Mouse (Mus musculus): Measurements from ENCODE around the gene Pex11g. TPM values are rescaled to one million over a fixed set of nuclear protein-coding genes. Genes with fewer than 3 reads are reported as not detected.
A peak's percentile ranks its signal among the peaks of the same experiment; 100 is the strongest.

Pex11g gene
- total RNA-seq (2014; rRNA removed; ENCODE audit: low replicate concordance) (8.9 and 14.1 TPM in 2 replicates), polyA plus RNA-seq (2015; fragmentation: Nextera tagmentation; extraction: Ambion mirVana) (6.8 and 7.3 TPM in 2 replicates)

DNA sequence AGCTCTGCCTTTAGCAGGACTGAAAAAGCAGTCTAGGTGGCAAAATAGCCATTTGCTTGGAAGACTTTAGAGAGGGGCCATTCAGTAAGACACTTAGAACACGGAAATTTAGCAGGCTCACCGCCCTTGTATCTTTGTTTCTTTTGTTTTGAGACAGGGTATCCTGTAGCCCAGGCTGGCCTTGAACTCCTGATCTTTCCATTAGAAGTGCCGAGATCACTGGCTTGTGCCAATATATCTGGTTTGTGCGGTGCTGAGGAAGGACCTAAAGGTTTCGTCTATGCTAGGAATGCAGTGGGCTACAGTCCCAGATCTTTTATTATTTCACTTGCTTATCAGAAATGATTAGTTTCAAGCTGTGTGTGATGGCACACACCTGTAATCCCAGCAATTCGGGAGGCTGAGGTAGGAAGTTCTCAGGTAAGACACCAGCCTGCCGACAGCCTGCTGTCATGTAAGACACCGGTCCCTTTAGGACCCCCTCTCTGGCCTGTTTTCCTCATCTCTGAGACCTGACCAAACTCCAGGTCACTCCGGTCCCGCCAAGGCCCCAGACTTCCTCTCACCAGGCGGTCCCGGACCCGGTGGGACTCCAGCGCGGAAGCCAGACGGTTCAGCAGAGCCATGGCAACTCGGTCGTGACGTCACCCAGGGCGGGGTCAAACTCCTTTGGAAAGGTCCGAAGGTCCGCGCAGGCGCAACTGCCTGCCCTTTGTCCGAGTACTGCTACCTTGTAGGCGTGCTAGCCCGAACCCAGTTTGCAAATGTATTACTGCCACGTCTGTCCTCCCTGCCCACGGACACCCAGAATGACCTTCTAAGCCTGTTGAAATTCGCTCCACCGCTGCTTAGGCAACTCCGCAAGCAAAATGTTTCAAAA is at the start of gene Pex11g:
Gene Pex11g, minus strand, starts transcription at position 675 of the 880 bp plus-strand sequence.
- no peak for TF ChIP-seq CTCF (IDR thresholded peaks at IDR 0.05; ENCODE audit: low read depth)
- TF ChIP-seq EP300 (IDR thresholded peaks at IDR 0.05; ENCODE audit: low read depth): no peak
- WGBS: 4% methylated on average over 32 of the region's 32 CpGs
- H3K9me3 ChIP-seq (replicated peaks; ENCODE audit: control insufficient read depth, low read length): no peaks in the 10 kb centered on the region
- H3K9ac ChIP-seq (replicated peaks; ENCODE audit: low read depth, low read length): peak within 1 kb of the TSS; percentile 55
- peak within 1 kb of the TSS; percentile 80 for H3K27ac ChIP-seq (ENCODE audit: low read depth)
- peaks cover 6% of the 10 kb centered on the region; the same call in 1 of the 2 replicates for H3K4me1 ChIP-seq (ENCODE audit: control insufficient read depth, insufficient read depth)
- H3K4me2 ChIP-seq (ENCODE audit: low read depth, low read length): peak within 1 kb of the TSS; percentile 73
- no peaks in the 10 kb centered on the region for H3K36me3 ChIP-seq (replicated peaks; ENCODE audit: control insufficient read depth, insufficient read depth, low read length)
- DNase-seq (ENCODE audit: low spot score): peak; percentile 95
- H3K4me3 ChIP-seq (ENCODE audit: low read depth, low read length): peak within 1 kb of the TSS; percentile 55
- H3K27me3 ChIP-seq (ENCODE audit: control insufficient read depth, insufficient read depth, low read length): no peaks in the 10 kb centered on the region
- peak; percentile 98 for ATAC-seq (ENCODE audit: insufficient read depth, low read depth)

DNA sequence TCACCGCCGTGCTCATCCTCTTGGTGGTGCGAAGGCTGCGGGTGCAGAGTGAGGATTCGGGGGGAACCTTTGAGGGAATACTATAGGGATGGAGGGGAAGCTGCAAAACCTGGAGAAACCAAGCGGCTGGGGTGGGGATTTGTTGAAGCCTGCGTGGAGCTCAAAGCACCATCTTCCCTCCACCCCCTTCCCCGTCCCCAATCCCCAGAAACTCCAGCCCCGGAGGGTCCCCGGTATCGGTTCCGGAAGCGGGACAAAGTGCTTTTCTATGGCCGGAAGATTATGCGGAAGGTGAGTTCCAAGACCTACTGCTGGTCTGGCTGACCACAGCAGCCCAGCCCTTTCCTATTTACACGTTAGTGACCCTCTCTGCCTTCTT is 49.6 kb upstream of the Pex11g start:
- no peaks in the 10 kb centered on the region for H3K27me3 ChIP-seq (ENCODE audit: control insufficient read depth, insufficient read depth, low read length)
- no peak for DNase-seq (ENCODE audit: low spot score)
- peak overlapping the region; percentile 71 for H3K4me3 ChIP-seq (ENCODE audit: low read depth, low read length)
- H3K9ac ChIP-seq (replicated peaks; ENCODE audit: low read depth, low read length): peak overlapping the region; percentile 49
- H3K4me1 ChIP-seq (ENCODE audit: control insufficient read depth, insufficient read depth): peaks cover 5% of the 10 kb centered on the region; the same call in 1 of the 2 replicates
- WGBS: 6% methylated on average over 16 of the region's 16 CpGs
- H3K36me3 ChIP-seq (replicated peaks; ENCODE audit: control insufficient read depth, insufficient read depth, low read length): peaks cover 18% of the 10 kb centered on the region
- ATAC-seq (ENCODE audit: insufficient read depth, low read depth): peak; percentile 10; the same call in 1 of the 2 replicates
- H3K9me3 ChIP-seq (replicated peaks; ENCODE audit: control insufficient read depth, low read length): no peaks in the 10 kb centered on the region
- H3K27ac ChIP-seq (ENCODE audit: low read depth): peak overlapping the region; percentile 71
- no peak for TF ChIP-seq CTCF (IDR thresholded peaks at IDR 0.05; ENCODE audit: low read depth)
- no peak for TF ChIP-seq EP300 (IDR thresholded peaks at IDR 0.05; ENCODE audit: low read depth)
- peak overlapping the region; percentile 97 for H3K4me2 ChIP-seq (ENCODE audit: low read depth, low read length)

DNA sequence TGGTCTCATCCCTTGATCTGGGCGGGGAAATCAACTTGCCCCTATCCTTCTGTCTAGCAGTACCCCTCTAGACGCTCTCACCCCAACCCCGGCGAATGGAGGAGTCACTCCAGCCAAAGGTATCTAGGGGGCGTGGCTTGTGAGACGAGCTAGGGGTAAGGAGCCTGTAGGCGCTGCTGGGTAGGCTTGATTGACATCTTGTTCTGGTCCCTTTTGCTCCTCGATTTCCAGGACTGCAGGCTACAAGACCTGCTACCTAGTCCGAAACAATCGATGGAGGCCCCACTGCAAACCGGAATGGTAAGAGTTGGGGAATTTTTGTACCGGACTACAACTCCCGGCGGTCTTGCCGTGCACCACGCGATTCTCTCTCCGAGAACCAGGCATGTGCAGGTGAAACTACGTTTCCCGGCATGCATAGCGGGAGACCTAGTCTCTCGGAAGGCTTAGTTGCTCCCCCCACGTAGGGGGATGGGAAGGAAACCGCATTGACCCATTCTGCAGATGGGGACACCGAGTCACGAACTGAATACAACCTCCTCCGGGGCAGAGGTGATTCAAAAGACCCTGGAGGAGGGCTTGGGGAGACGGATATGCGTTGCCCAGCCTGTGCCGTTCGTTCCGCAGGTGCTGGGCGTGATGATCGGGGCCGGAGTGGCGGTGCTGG is 49.1 kb upstream of the Pex11g start:
- Histone ChIP-seq H3K4me3 (ENCODE audit: low read depth, low read length) (peak overlapping the region; percentile 71), H3K4me2 (ENCODE audit: low read depth, low read length) (peak overlapping the region; percentile 97), H3K27me3 (ENCODE audit: control insufficient read depth, insufficient read depth, low read length) (no peaks in the 10 kb centered on the region), H3K4me1 (ENCODE audit: control insufficient read depth, insufficient read depth) (peaks cover 5% of the 10 kb centered on the region; the same call in 1 of the 2 replicates), H3K9ac (replicated peaks; ENCODE audit: low read depth, low read length) (peak overlapping the region; percentile 49), H3K27ac (ENCODE audit: low read depth) (peak overlapping the region; percentile 71), H3K9me3 (replicated peaks; ENCODE audit: control insufficient read depth, low read length) (no peaks in the 10 kb centered on the region), H3K36me3 (replicated peaks; ENCODE audit: control insufficient read depth, insufficient read depth, low read length) (peaks cover 16% of the 10 kb centered on the region)
- DNase-seq (ENCODE audit: low spot score): peak; percentile 87
- WGBS: 1% methylated on average over 36 of the region's 36 CpGs
- peak; percentile 82 for ATAC-seq (ENCODE audit: insufficient read depth, low read depth)
- no peak for TF ChIP-seq EP300 (IDR thresholded peaks at IDR 0.05; ENCODE audit: low read depth)
- TF ChIP-seq CTCF (IDR thresholded peaks at IDR 0.05; ENCODE audit: low read depth): no peak

DNA sequence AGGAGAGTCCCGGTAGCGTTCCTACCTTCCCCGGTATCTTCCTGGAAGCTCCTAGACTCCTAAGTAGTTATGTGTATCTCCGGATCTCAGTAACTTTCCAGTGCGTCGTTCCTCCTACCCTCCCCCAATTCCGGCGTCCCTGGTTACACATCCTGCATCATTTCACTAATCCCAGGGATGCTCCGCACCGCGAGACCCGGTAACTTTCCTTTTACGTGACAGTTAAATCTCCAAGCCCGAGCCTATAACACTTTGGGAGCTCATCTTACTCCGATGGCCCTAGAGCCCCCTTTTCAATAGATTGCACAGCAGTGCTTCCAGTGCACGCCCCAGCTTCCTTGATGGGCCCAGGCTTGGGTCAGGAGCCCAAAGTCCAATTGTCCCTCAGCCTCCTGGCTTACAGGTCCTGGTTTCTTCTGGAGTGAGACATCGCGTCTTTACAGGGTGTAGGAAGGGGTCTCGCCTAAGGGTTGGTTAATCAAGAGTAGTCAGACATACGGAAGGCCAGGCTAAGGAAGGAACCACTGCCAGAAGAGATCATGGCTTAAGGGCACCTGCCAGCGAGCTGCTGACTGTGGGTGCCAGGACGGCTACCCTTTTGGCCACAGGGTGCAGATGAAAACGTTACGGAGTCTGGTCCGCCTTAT is 48.4 kb upstream of the Pex11g start:
- TF ChIP-seq CTCF (IDR thresholded peaks at IDR 0.05; ENCODE audit: low read depth) (no peak), EP300 (IDR thresholded peaks at IDR 0.05; ENCODE audit: low read depth) (no peak)
- Histone ChIP-seq H3K27ac (ENCODE audit: low read depth) (peak overlapping the region; percentile 68), H3K27me3 (ENCODE audit: control insufficient read depth, insufficient read depth, low read length) (no peaks in the 10 kb centered on the region), H3K36me3 (replicated peaks; ENCODE audit: control insufficient read depth, insufficient read depth, low read length) (peaks cover 15% of the 10 kb centered on the region), H3K4me2 (ENCODE audit: low read depth, low read length) (peak overlapping the region; percentile 97), H3K9me3 (replicated peaks; ENCODE audit: control insufficient read depth, low read length) (no peaks in the 10 kb centered on the region), H3K4me3 (ENCODE audit: low read depth, low read length) (peak overlapping the region; percentile 71), H3K4me1 (ENCODE audit: control insufficient read depth, insufficient read depth) (peaks cover 5% of the 10 kb centered on the region; the same call in 1 of the 2 replicates), H3K9ac (replicated peaks; ENCODE audit: low read depth, low read length) (peak overlapping the region; percentile 49)
- WGBS: under 1% methylated on average over 25 of the region's 25 CpGs
- ATAC-seq (ENCODE audit: insufficient read depth, low read depth) (peak; percentile 45), DNase-seq (ENCODE audit: low spot score) (peak; percentile 30)

DNA sequence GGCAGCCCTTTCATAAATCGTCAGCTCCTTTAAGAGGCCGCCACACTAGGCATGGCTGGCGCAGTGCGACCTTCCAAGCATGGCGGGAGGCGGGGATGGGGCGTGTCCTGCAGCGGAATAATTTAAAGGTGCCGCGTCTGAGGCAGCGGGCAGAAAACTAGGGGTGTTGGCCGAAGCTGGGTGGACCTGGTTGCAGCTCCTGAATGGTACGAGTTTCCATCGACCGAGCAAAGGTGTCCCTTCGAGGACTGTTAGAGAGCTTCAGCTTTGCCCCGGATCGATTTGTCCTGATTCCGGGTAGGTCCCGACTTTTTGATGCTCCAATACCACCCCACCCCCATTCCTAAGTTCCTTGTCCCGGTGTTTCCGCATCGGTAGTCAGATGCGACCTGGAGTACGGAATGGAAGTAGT is 47.8 kb upstream of the Pex11g start, which contains the start of gene Pnpla6:
Gene Pnpla6, plus strand, starts transcription at position 125 of the 412 bp plus-strand sequence.
- H3K36me3 ChIP-seq (replicated peaks; ENCODE audit: control insufficient read depth, insufficient read depth, low read length): peaks cover 21% of the 10 kb centered on the region
- DNase-seq (ENCODE audit: low spot score) (peak; percentile 81), ATAC-seq (ENCODE audit: insufficient read depth, low read depth) (peak; percentile 68)

More for the DNA sequence above, 47.8 kb upstream of the Pex11g start, which contains the start of gene Pnpla6:
- Histone ChIP-seq H3K27me3 (ENCODE audit: control insufficient read depth, insufficient read depth, low read length) (no peaks in the 10 kb centered on the region), H3K4me1 (ENCODE audit: control insufficient read depth, insufficient read depth) (peaks cover 5% of the 10 kb centered on the region; the same call in 1 of the 2 replicates), H3K9me3 (replicated peaks; ENCODE audit: control insufficient read depth, low read length) (no peaks in the 10 kb centered on the region), H3K4me2 (ENCODE audit: low read depth, low read length) (peak within 1 kb of the TSS; percentile 97), H3K4me3 (ENCODE audit: low read depth, low read length) (peak within 1 kb of the TSS; percentile 71), H3K27ac (ENCODE audit: low read depth) (peak within 1 kb of the TSS; percentile 68), H3K9ac (replicated peaks; ENCODE audit: low read depth, low read length) (peak within 1 kb of the TSS; percentile 49)
- TF ChIP-seq CTCF (IDR thresholded peaks at IDR 0.05; ENCODE audit: low read depth) (no peak), EP300 (IDR thresholded peaks at IDR 0.05; ENCODE audit: low read depth) (no peak)
- WGBS: under 1% methylated on average over 25 of the region's 25 CpGs

Measured in heart, postnatal 0 days (tissue).